Mouse (Mus musculus) cerebellum, adult (tissue): ENCODE results near the gene Emc8.

Experiments used
- ATAC-seq: cut with Nextera tagmentation; 2 replicates; pipeline ENCODE4 v1.9.2; 2017; ENCODE audit warnings: mild to moderate bottlenecking, moderate library complexity, mixed read lengths; ENCODE audit not compliant: insufficient number of reproducible peaks, low FRiP score, low TSS enrichment

The Emc8 gene

DNA sequence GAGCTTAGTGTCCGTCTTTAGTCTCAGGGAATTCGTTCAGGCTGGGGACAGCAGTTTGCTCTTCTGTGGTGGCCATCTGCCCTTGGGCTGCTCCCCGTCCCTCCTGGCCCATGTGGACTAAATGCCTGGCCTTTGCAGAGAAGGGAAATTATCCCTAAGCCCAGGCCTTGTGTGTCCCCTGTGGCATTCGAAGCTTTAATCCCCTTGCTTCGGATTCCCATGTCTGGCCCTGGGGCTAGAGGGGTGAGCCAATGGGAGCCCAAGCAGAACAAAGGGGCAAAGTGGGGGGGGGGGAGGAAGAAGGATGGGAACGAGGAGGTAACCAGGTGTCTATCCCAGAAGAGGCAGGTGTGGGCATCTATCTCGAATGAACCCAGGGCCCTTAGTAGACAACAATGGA lies 20.8 kb downstream of the Emc8 start, which contains the start of gene 1190005I06Rik:
TSS of gene 1190005I06Rik (minus strand) at position 101 of the 400 bp plus-strand sequence.
- no peak for ATAC-seq

DNA sequence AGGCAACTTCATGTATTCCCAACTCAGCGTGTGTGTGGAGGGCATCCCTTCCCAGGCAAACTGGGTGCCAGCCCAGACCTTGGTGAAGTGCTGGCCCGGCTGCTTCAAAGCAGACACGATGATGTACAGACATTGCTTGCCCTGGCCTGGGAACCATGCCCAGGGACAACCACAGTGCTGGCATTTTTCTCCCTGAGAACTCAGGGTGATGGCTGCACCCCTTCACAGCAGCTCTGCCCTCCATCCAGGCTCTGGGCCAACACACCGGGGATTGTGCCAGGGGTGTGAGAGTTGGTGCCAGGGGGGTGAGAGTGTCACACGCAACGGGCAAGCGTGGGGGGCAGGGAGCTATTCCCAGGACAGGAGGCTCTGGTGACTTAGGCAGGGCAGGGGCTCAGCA lies 23.7 kb downstream of the Emc8 start:
- ATAC-seq: peak; percentile 40; the same call in 1 of the 2 replicates

DNA sequence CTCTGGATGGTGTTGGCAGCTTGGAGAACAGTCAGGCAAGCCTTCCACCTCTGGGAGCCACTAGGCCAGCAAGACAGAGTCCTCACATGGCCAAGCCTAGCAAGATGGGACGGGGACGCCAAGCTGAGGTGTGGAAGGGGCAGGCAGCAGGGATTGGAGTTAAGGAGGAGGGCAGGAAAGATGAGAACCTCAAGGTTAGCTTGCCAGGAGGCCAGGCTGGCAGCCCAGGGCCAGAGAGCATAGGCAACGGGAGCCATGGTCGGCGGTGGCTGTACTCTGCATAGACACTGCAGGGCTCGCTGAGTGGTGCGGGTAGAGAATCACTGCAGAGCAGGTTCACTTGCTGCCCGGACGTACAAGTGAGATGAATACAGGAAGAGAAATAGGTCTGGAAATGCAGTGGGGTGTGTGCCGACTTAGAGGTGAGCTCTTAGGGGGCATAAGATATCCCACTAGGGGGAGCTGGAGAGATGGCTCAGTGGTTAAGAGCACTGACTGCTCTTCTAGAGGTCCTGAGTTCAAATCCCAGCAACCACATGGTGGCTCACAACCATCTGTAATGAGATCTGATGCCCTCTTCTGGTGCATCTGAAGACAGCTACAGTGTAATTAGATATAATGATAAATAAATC lies 26.2 kb downstream of the Emc8 start:
- ATAC-seq: no peak

DNA sequence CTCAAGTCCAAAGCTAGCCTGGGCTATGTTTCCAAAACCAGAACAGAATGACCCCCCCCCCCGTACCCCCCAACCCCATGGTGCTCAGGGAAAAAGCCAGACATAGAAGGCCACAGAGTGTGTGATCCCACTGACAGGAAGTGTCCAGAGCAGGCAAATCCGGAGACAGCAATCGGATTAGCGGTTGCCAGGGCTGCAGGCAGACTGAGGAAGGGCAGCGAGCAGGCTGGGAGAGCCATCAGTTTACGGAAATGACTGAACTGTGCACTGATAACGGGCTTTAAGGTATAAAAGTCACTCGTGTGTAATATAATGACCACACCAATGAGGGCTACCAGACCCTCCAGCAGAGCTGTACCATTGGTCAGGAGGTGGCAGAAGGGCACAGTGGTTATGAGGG lies 27.1 kb downstream of the Emc8 start:
- ATAC-seq: no peak

DNA sequence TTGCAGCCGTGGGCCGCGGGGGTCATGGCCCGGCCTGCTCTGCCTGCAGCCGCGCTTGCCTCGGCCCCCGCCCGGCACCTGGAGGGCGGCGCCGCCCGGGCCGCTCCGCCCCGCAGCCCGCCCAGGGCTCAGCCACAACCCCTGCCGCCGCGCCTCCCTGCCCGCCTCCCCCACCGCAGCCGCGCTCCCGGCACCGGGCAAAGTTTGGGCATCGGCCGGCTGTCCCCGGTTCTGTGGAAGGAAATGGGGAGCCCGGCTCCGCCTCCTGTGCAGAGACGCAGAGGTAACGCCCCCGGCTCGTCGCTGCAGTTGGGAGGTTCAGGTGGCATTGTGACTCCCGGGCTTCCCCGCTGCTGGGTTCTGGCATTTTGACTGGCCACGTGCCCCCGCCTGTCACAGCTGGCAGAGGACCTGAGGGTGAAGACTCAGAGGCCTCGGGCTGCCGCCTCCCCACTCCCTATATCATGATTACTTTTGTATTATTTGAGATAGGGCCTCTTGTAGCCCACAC lies 34.0 kb downstream of the Emc8 start:
- ATAC-seq: peak; percentile 31; the same call in 1 of the 2 replicates

DNA sequence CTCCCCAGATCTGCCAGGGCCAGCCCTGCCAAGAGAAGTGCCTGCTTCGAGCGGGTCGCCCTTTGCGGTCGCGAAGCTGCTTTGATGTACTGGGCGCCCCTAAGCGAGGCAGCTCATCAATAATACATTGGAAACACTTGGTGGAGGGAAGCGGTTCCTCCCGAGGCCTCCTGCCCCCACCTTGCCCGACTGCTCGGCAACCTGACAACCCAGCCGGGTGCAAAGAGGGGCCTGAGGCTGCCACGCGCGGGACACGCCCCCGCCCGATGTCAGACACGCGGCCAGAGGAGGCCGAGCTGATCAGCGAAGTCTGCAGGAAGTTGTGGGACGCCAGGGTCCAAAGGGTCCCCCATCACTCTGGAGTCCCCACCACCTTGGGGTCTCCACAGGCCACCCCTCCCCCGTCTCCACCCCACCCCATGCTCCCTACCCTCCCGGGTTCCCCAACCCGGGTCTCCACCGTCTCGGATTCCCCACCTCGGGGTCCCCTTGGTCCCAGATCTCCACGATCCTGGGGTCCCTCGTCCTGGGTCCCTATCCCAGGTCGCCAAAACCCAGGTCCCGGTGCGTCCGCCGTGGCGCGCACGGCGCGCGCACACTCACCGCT lies 34.6 kb downstream of the Emc8 start:
- ATAC-seq: no peak

DNA sequence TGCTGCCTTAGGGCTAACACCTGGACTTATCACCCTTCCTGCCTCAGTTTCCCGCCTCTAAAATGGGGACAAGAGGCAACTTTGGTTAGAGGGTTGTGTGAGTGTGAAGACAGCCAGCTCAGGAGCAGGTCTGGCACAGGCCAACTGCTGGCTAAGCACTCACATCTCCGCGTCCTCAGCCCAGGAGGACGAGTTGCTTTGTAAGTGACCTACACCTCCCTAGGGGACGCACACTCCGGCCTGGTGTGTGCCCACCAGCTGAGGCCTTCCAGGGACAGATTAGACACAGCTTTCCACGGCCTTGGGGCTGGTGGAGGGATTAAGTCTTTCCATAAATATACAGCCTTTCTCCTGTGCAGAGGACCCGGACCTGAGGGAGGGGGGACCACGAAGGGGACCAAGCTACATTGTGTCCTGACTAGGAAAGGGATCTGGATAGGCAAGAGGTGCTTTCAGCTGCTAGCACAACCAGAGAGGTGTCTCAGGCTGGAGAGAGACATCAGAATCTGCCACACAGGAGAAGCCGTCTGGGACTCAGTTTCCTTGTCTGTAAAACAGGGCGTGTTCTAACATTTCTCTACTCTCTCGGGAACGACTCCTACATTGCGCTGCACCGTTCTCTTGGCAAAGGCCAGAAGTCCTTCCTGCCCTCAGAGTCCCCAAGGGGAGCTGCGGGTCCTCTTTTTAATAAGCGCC lies 35.3 kb downstream of the Emc8 start:
- no peak for ATAC-seq

DNA sequence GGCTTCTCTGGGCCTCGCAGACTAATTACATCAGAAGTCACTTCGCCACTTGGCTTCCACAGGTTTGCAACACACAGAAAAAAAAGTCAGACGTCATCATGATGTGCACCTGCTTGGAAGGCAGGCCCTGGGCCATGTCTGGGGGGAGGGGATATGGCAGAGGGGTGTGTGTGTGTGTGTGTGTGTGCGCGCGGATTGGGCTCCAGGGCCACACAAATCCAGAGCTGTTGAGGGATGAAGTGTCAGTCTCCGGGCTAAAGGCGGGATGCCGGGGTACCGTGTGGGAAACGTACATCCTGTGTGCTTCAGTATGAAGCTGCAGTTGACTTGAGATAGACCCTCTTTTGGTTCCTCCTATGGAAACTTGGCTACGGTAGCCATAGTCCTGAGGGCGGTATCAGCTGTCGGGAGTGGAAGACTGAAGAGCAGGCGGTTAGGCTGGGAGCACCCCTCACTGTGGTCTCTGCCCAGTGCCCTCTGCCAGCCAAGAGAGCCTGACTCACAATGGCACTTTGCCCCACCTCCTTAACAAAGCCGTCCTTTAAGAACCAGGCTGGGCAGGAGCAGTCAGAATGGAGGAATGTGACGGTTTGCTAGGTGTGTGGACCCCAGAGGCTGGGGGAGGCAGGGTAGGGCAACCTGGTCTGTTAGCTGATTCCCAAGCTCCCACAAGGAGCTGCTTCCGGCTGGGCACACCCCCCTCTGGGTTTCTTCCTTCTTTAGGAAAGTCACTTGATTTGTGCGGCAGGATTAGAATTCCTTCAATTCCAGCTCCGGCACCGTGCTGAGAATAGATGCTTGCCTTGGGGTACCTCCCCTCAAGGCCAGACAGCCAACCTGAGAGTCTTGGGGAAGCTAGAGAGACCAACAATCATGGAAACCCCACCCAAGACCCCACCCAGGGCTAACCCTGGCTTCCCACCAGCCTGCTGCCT lies 36.7 kb downstream of the Emc8 start:
- no peak for ATAC-seq

DNA sequence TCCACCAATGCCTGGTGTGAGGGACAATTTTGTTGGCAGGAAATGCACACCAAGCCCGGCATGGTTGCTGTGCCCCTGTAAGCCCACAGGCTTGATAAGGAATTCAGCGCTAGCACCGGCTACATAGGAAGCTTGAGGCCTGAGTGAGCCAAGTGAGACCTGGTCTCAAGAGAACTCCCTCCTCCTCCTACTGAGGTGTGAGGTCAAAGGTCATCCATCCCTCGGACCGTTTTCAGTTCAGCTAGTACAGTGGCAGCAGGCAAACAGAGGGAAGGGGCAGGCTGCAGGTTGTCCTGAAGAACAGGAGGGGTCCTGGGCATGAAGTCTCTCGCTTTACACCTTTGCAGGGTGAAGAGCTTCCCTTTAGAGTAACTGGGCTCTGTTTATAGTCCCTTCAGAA lies 37.5 kb downstream of the Emc8 start:
- ATAC-seq: no peak

DNA sequence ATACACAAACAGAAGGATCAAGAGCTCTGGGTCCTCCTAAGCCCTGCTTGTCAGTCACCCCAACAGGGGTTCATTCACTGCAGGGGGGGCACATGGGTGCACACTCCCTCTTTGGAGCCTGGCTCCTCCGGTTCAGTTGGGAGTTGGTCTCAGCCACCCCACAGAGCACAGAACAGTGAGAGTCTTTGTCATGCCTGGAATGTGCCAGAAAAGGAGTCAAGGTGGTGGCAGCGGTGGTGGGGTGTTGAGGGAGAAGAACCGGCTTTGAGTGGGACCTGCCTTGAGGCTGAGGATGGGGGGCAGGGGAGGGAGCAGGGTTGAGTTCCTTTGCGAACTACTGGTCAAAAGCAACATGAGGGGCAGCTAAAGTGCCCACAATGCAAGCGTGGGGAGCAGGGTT lies 38.3 kb downstream of the Emc8 start:
- no peak for ATAC-seq

DNA sequence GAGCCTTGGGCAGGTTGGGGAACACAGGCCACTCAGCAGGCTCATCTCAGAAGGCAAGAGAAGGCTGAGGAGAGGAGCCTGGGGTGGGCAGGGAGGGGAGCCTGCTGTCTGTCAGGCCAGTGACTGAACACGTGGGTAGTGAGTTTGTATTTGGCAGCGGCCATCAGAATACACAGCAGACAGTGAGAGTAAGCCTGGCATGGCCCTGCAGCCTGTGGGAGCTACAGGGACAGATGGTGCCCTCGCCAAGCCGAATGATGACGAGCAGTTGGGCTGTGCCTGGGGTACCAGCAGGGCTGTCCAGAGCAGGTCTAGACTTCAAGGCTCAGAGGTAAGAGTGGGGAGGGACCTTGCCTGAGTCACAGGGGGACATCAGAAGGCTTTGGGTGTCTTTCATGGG lies 41.1 kb downstream of the Emc8 start:
- ATAC-seq: peak; percentile 78

DNA sequence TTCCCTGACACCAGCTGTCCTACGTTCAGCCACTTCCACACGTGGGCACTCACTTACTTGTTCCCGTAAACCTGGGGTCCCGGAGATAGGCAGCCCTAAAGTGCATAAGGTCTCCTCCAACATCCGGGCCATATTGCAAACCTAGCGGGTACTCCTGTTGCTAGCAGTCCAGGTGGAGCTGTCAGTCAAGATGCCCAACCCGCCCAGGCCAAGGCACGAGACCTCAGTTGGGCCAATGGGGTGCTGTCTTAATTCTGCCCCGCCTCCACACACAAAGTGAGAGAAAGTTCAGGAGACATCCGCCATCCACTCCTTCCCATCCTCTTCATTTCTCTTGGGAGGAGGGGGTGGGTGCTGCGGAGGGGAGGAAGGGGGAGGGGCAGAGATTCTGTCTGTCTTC lies 41.9 kb downstream of the Emc8 start:
- no peak for ATAC-seq

DNA sequence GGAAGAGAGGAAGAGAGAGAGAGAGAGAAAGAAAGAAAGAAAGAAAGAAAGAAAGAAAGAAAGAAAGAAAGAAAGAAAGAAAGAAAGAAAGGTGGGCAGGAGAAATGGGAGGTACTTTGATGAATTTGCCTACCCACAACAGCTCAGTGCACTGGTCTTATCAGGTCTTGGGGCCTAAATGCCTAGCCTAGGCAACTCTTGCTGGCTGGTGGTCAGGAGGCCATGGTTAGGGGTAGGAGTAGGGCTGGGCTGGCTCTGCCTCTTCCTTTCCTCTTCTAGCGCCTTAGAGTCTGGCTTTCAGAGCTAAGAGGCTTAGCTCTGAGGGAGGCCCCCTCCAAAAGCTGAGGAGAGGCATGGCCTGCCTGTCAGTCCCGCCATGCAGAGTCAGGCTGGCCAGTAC lies 44.8 kb downstream of the Emc8 start:
- no peak for ATAC-seq

DNA sequence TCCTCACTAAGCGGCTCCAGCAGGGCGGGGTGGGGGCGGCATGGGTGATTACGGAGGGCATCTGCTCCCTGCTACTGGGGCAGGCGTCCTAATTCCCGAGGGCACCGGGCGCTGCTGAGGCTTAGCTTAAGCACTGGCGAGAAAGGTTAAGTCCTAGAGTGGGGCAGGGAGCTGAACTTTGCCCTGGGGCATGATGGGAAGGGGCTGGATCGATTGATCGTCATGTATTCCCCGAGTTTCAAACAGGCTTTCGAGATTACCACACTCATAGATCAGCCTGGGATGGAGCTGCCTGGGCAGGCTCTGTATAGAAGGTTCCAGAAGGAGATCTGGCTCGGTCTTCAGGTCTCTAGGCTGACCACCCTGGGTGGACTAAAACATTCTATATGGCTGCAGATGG lies 46.2 kb downstream of the Emc8 start:
- ATAC-seq: no peak

DNA sequence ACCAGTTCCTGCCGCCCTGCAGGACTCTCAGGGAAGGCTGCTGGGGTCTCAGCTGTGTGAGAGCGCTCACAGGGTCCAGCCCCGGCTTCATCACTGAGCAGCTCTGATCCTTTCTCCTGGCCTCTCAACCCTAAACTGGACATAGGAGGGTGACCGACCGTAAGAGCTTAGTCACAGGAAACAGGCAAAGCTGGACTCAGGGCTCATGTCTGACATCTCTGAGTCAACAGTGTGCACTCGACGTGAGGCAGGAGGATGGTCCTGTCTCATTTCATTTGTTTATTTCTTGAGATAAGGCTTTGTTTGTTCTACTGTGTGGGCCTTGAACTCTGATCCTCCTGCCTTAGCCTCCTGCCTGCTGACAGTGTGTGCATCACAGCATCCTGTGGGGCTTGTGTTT lies 47.9 kb downstream of the Emc8 start:
- ATAC-seq: no peak

DNA sequence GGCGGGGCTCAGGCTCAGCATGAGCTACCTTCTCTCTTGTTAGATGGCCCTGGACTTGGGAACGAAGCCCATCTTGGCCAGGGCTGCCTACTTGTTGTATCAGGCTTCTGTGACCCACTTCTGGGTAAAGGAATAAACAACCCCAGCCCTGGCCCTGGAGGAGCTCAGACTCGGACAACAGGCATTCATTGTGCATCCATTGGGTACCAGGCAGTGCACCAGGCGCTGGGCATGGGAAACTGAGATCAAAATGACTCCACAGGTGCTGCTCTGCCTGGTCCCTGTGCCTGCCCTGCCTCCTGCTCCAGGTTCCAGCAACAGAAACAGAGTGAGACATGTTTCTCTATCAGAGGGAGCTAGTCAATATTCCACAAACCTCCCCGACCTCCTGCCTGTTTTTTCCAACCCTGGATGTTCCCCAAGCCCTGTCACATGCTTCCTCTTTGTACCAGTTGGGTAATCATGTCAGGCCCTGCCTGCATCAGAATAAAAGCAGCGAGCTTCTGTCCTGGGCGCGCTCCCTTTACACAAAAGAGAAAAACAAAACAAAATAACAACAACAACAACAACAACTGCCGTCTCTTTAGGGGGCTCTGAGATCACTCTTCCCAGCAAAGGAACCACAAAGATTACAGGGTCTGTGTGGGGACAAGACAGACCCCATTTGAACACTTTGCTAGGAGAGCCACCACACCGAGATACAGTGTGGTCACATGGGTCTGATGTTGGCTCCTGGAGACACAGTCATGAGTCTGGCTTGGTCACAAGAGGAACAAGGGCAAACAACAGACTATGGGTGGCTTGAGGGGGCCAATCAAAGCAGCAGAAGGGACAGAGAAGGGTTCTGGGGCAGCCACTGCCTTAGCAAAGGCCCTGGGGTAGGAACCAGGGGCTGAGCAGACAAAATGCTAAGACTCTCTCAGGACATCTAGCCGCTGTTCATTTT lies 48.9 kb downstream of the Emc8 start:
- ATAC-seq: no peak

DNA sequence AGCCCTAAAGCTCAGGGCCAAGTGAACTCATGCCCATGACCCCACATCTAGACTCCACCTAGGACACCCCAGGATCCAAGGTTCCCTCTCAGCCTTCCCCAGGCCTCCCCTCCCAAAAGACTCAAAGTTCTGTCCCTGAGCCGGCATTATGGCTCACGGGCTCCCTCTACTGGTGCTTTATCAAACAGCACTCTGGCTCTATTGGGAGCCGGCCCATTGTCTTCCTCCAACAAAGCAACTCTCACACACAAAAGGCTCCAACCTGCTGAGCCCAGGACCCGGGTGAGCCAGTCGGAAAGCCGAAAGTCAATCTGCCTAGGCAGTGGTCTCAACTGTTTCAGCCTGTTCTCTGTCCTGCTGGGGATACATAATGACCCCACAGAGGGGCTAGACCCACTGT lies 50.3 kb downstream of the Emc8 start:
- peak; percentile 49; the same call in 1 of the 2 replicates for ATAC-seq

DNA sequence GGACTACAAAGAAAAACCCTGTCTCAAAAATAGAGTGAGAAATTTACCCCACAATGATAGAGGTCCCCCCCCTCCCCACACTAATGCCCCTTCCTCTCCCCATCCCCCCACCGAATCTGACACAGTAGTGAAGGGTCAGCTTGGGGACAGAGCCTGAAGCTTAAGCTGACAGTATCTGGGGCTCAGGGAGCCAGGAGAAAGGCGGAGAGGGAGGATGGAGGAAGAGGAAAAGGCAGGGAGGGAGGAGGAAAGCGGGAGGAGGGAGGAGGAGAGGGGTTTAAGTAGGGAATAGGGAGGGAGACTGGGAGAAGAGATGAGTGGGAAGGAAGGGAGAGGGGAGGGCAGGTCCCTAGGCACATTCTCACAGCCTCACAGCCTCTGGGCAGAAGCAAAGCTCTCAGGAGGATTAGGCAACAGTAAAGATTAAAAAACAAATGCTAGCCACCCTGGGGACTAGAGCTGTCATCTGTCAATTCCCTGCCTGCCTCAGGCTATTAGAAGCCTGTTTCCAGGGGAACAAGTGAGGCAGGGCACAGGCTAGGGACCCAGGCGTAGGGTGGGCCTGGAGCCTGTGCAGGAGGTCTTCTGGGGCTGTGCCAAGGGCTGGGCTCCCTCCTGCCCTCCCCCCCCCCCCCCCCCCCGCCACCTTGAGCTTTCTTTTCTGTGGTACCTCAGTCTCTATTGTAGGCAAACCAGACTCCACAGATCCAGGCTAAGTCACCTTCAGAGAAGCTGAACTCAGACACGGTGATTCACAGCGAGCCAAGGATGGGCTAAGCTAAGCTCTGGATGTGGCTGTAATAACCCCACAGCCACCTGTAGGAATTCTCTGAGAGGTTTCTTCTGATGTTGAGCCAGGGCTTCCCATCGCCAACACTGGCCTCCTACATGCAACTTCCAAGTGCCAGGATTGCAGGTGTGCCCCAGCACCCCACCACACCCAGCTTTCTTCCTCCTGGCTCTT lies 51.4 kb downstream of the Emc8 start:
- no peak for ATAC-seq
